Mouse (Mus musculus): Measurements from ENCODE around the gene Fcer1g. TPM values are rescaled to one million over a fixed set of nuclear protein-coding genes. Genes with fewer than 3 reads are reported as not detected.

The Fcer1g gene
- polyA plus RNA-seq (2012; rRNA removed) (49.7 and 65.5 TPM in 2 replicates), polyA plus RNA-seq (2014; fragmentation: Nextera tagmentation; extraction: Ambion mirVana) (85.7 and 91.4 TPM in 2 replicates)

DNA sequence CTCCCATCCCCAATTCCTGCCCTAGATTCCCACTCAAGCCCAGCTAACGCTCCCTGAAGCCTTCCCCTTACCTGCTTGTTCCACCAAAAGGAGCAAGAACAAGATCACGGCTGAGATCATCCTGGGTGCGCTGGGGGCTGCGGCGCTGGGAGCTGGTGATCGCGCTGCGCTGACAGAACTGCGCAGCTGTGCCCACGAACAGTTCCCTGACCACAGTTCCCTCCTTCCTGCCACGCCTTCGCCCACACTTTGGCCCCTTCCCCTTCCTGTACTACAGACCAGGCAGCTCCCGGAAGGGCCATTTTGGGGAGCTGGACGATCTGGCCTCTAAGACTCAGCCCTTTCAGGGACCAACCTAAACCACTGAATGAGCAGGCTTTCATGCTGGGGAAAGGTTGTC, at the start of gene Fcer1g:
Gene Fcer1g, minus strand, starts transcription at position 240 of the 400 bp plus-strand sequence.
- no peak within 1 kb of the TSS for H3K9ac ChIP-seq (ENCODE audit: low read depth, low read length, severe bottlenecking)
- H3K27ac ChIP-seq (replicated peaks; ENCODE audit: low read depth, low read length) = no peak within 1 kb of the TSS
- H3K4me2 ChIP-seq (replicated peaks; ENCODE audit: low read depth, low read length, severe bottlenecking) = no peak within 1 kb of the TSS
- H3K4me1 ChIP-seq (ENCODE audit: control insufficient read depth, insufficient read depth, low read length) = 0 out of 2 replicates have a peak, but pooled peaks cover 10% of the 10 kb centered on the region
- no peaks in the 10 kb centered on the region for H3K27me3 ChIP-seq (ENCODE audit: control insufficient read depth, insufficient read depth, low read length)
- no peaks in the 10 kb centered on the region for H3K9me3 ChIP-seq (ENCODE audit: control insufficient read depth, low read length)
- ATAC-seq (ENCODE audit: low FRiP score, low read depth) = no peak
- WGBS = 82% methylated on average over 14 of the region's 14 CpGs
- no peak within 1 kb of the TSS for H3K4me3 ChIP-seq (replicated peaks; ENCODE audit: low read length)
- DNase-seq (ENCODE audit: low spot score) = no peak
- peaks cover 58% of the 10 kb centered on the region for H3K36me3 ChIP-seq (ENCODE audit: control insufficient read depth, insufficient read depth, low read length)
- no peak for TF ChIP-seq POLR2A (IDR thresholded peaks at IDR 0.05; ENCODE audit: borderline replicate concordance, extremely low read depth, insufficient read depth, insufficient read length)

DNA sequence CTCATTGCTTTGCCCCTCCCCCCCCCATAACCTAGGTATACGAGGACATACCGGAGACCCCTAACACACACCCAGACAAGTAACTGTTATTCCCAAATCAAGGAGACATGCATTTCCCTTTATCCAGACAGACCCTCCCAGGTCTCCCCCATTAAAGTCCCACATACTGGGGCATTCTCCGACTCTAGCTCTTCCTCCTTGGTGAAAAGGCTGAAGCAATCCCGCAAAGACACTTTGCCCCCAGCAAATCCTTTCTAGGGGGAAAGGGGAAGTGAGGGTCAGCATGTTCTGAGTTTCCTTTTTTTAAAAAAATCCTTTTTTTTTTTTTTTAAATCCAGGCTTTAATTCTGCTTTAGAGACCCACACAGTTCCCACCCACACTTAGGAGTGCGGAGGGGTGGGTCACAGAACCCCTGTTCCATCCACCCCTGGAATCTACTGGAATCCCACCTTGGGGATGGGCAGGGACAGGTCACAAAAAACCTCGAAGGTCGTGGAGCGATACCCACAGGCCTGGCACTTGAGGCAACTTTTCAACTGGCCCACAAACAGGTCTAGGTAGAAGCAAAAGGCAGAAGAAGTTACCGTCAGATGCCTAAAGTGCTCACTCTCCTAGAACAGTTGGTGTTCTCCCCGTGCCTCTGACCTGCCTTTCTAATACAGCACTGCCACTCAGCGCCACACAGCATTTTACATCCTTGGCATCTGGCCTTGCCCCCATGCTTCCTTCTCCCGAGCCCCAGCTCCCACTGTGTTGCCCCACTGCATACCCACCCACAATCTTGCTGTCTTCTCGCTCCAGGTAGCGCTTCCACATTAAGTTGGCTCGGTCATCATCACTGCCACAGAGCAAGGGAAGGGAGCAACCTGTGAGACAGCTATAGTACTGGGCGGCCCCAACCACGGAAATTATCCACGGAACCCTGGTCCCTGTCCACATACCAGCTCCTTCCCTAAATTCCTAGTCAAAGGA, 49.3 kb upstream of the Fcer1g start:
- no peak overlapping the region for H3K4me2 ChIP-seq (replicated peaks; ENCODE audit: low read depth, low read length, severe bottlenecking)
- TF ChIP-seq POLR2A (IDR thresholded peaks at IDR 0.05; ENCODE audit: borderline replicate concordance, extremely low read depth, insufficient read depth, insufficient read length) = no peak
- peaks cover 18% of the 10 kb centered on the region for H3K4me1 ChIP-seq (ENCODE audit: control insufficient read depth, insufficient read depth, low read length)
- H3K27me3 ChIP-seq (ENCODE audit: control insufficient read depth, insufficient read depth, low read length) = no peaks in the 10 kb centered on the region
- no peak for DNase-seq (ENCODE audit: low spot score)
- ATAC-seq (ENCODE audit: low FRiP score, low read depth) = no peak
- no peak overlapping the region for H3K4me3 ChIP-seq (replicated peaks; ENCODE audit: low read length)
- no peak overlapping the region for H3K27ac ChIP-seq (replicated peaks; ENCODE audit: low read depth, low read length)
- H3K36me3 ChIP-seq (ENCODE audit: control insufficient read depth, insufficient read depth, low read length) = peaks cover 57% of the 10 kb centered on the region
- WGBS = 93% methylated on average over 18 of the region's 18 CpGs
- no peaks in the 10 kb centered on the region for H3K9me3 ChIP-seq (ENCODE audit: control insufficient read depth, low read length)
- H3K9ac ChIP-seq (ENCODE audit: low read depth, low read length, severe bottlenecking) = no peak overlapping the region

DNA sequence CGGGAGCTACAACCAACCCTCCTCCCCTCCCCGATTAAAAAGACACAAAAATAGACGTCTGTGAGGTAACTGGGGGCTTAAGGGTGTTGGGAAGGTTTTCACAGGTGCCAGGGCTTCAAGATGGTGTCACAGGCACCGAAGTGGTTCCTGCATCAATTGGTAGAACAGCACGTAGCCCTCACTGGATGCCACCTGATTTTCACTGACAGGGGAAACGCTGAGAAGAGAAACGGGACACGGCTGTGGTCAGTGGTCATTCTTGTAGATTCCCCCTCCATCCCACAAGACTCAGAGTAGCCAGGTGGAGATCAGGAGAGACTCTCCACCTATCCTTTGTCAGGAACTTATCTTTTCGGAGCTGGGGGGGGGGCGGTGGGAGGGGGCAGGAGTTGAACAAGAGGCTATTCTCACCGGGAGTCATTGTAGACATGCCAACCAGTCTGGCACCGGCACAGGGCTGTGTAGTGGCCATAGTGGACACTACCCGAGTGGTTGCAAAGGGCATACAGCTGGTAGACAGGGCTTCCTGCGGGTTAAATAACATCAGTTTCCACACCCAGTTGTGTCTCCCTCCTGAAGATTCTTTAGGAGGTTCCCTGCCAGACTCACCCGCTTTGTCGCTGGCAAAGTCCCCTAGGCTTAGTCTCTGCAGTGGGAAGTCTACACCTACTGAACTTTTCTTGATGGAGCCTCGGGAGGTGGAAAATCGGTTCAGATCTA, 48.1 kb upstream of the Fcer1g start:
- WGBS = 79% methylated on average over 18 of the region's 18 CpGs
- ATAC-seq (ENCODE audit: low FRiP score, low read depth) (no peak), DNase-seq (ENCODE audit: low spot score) (no peak)
- no peak overlapping the region for H3K9ac ChIP-seq (ENCODE audit: low read depth, low read length, severe bottlenecking)
- H3K4me1 ChIP-seq (ENCODE audit: control insufficient read depth, insufficient read depth, low read length) = peaks cover 15% of the 10 kb centered on the region
- H3K9me3 ChIP-seq (ENCODE audit: control insufficient read depth, low read length) = no peaks in the 10 kb centered on the region
- peak overlapping the region; percentile 87; the same call in 1 of the 2 replicates for H3K27ac ChIP-seq (replicated peaks; ENCODE audit: low read depth, low read length)
- H3K4me3 ChIP-seq (replicated peaks; ENCODE audit: low read length) = no peak overlapping the region
- no peak for TF ChIP-seq POLR2A (IDR thresholded peaks at IDR 0.05; ENCODE audit: borderline replicate concordance, extremely low read depth, insufficient read depth, insufficient read length)
- H3K4me2 ChIP-seq (replicated peaks; ENCODE audit: low read depth, low read length, severe bottlenecking) = peak overlapping the region; percentile 75; the same call in 1 of the 2 replicates
- no peaks in the 10 kb centered on the region for H3K27me3 ChIP-seq (ENCODE audit: control insufficient read depth, insufficient read depth, low read length)
- H3K36me3 ChIP-seq (ENCODE audit: control insufficient read depth, insufficient read depth, low read length) = peaks cover 65% of the 10 kb centered on the region

DNA sequence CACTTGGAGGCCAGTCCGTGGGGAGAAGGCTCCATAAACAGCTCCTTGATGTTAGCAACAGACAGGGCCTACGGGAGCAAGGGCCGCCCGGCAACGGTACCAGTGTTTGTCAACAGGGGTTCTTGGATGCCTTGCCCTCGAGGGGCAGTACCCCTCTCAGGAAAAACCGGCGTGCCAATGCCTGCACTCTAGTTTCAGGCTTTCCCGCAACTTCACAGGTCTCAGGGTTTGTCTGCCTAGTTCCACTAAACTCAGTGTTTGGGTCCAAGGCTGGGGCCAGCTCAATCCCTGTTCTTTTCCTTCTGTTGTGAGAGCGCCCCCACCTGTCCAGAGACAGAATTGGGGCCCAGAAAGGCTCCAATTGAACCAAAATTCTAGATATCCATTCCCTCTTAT, 47.4 kb upstream of the Fcer1g start:
- DNase-seq (ENCODE audit: low spot score) (peak; percentile 81), ATAC-seq (ENCODE audit: low FRiP score, low read depth) (peak; percentile 48)
- Histone ChIP-seq H3K27ac (replicated peaks; ENCODE audit: low read depth, low read length) (peak overlapping the region; percentile 87), H3K4me2 (replicated peaks; ENCODE audit: low read depth, low read length, severe bottlenecking) (peak overlapping the region; percentile 75), H3K27me3 (ENCODE audit: control insufficient read depth, insufficient read depth, low read length) (no peaks in the 10 kb centered on the region), H3K4me3 (replicated peaks; ENCODE audit: low read length) (peak overlapping the region; percentile 55), H3K9me3 (ENCODE audit: control insufficient read depth, low read length) (no peaks in the 10 kb centered on the region), H3K9ac (ENCODE audit: low read depth, low read length, severe bottlenecking) (peak overlapping the region; percentile 62), H3K36me3 (ENCODE audit: control insufficient read depth, insufficient read depth, low read length) (peaks cover 71% of the 10 kb centered on the region), H3K4me1 (ENCODE audit: control insufficient read depth, insufficient read depth, low read length) (peaks cover 12% of the 10 kb centered on the region)
- WGBS = 1% methylated on average over 10 of the region's 10 CpGs
- TF ChIP-seq POLR2A (IDR thresholded peaks at IDR 0.05; ENCODE audit: borderline replicate concordance, extremely low read depth, insufficient read depth, insufficient read length) = no peak

DNA sequence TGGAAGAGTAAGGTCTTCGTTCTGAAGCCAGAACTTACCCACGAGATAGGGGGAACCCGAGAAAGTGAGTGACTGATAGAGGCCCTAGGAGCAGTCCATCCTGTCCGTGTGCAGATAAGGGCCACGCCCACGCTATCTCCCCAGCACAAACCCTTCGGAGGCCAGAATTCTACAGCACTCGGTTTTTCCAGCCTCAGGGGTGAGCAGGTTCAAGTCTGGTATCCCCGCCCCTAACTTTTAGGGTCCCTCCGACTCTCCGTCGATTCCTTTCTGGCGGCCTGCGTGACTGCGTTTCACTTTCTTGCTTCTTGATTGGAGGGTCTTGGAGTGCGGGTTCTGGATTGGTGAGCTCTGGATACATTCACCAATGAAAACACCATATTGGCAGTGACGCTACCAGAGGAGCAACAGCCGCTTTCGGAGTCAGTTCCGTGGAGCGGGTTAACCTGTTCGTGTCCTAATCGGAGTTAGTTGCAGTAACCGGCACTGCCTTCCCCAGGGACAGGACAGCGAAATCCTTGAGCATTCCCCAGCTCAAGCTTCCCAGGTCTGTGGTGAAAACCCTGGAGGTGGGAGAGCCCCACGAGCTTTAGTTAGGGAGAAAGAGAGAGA, 46.9 kb upstream of the Fcer1g start, which contains the start of gene Ppox:
Gene Ppox, minus strand, starts transcription at position 271 of the 612 bp plus-strand sequence.
- DNase-seq (ENCODE audit: low spot score) = peak; percentile 98
- 0% methylated on average over 26 of the region's 26 CpGs for WGBS
- ATAC-seq (ENCODE audit: low FRiP score, low read depth) = peak; percentile 98
- TF ChIP-seq POLR2A (IDR thresholded peaks at IDR 0.05; ENCODE audit: borderline replicate concordance, extremely low read depth, insufficient read depth, insufficient read length) = no peak
- peak within 1 kb of the TSS; percentile 63 for H3K9ac ChIP-seq (ENCODE audit: low read depth, low read length, severe bottlenecking)
- H3K27ac ChIP-seq (replicated peaks; ENCODE audit: low read depth, low read length) = peak within 1 kb of the TSS; percentile 87
- no peaks in the 10 kb centered on the region for H3K27me3 ChIP-seq (ENCODE audit: control insufficient read depth, insufficient read depth, low read length)
- peaks cover 71% of the 10 kb centered on the region for H3K36me3 ChIP-seq (ENCODE audit: control insufficient read depth, insufficient read depth, low read length)
- peak within 1 kb of the TSS; percentile 55 for H3K4me3 ChIP-seq (replicated peaks; ENCODE audit: low read length)
- H3K4me1 ChIP-seq (ENCODE audit: control insufficient read depth, insufficient read depth, low read length) = peaks cover 8% of the 10 kb centered on the region
- H3K9me3 ChIP-seq (ENCODE audit: control insufficient read depth, low read length) = no peaks in the 10 kb centered on the region
- peak within 1 kb of the TSS; percentile 76 for H3K4me2 ChIP-seq (replicated peaks; ENCODE audit: low read depth, low read length, severe bottlenecking)
